Mouse (Mus musculus) gastrocnemius, adult 2 months (tissue): ENCODE data around the gene Rnf217. TPM values are rescaled to one million over a fixed set of nuclear protein-coding genes. Genes with fewer than 3 reads are reported as not detected.

Experiments used
- DNase-seq: peaks from one replicate; pipeline ENCODE4 v3.0.0; 2022
- H3K27ac ChIP-seq: fragments of 200-600 bp; 2 replicates; pipeline ENCODE4 v1.8.1; 2022; ENCODE audit warnings: mild to moderate bottlenecking
- H3K4me3 ChIP-seq: fragments of 200-600 bp; 2 replicates; pipeline ENCODE4 v1.8.1; 2022; ENCODE audit warnings: mild to moderate bottlenecking, moderate library complexity
- CTCF ChIP-seq: fragments of 200-600 bp; IDR thresholded peaks from 2 replicates; pipeline ENCODE4 v1.8.1; 2022; ENCODE audit warnings: antibody characterized with exemption, mild to moderate bottlenecking, moderate library complexity
- intact Hi-C: fragments of 180-260 bp; cut with DNase I; formaldehyde crosslinking; loops from one replicate; pipeline ENCODE4 v1.15.1; 2025
- total RNA-seq, 2 experiments: library from RNA; stranded (reverse); gene quantifications; 2 replicates each; pipeline ENCODE4 v1.2.3; 2021

Gene Rnf217
- total RNA-seq, 2 experiments from 2014 or later = 6.8 to 8.5 TPM

DNA sequence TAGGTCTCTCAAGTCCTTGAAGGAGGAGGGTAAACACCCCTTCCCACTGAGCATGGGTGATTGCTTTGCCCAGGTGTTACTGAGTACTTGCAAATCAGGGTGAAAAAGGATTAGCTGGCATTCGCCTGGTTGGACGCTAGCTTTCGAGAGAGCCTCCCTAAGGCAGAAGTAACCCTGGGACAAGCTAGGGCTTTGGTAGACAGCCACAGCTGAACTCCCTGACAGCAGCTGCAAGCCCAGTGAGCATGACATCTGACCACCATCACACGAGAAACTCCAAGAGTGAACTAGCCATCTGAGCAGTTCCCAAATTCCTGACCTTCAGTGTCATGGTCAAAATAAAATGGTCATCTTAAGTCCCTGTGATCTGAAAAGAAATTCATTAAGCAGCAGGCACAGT lies 12.2 kb downstream of the Rnf217 start:
- H3K4me3 ChIP-seq = peak overlapping the region; percentile 24; the same call in 1 of the 2 replicates
- DNase-seq = peak; percentile 73
- peak overlapping the region; percentile 81 for H3K27ac ChIP-seq
- no peak for TF ChIP-seq CTCF
- intact Hi-C loops = no loop called here

DNA sequence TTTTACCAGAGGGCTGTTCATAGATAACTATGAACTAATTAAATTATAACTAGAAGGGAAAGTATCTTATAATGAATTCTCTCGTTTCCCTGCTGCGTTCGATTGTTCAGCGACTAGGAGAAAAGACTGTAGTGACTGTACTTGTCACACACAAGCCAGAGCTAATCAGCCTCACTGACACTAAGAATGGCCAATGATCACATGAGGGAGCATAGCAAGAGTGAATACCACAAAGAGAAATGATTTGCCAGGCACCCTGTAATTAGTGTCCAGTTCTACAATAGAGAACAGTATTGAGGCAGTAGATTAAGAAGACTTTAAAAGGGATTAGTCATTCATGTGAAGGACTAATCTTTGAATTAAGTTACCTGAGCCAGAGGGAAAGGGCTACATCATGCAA lies 13.7 kb downstream of the Rnf217 start:
- no peak for DNase-seq
- intact Hi-C loops = no loop called here
- no peak for TF ChIP-seq CTCF
- Histone ChIP-seq H3K27ac (no peak overlapping the region), H3K4me3 (no peak overlapping the region)

DNA sequence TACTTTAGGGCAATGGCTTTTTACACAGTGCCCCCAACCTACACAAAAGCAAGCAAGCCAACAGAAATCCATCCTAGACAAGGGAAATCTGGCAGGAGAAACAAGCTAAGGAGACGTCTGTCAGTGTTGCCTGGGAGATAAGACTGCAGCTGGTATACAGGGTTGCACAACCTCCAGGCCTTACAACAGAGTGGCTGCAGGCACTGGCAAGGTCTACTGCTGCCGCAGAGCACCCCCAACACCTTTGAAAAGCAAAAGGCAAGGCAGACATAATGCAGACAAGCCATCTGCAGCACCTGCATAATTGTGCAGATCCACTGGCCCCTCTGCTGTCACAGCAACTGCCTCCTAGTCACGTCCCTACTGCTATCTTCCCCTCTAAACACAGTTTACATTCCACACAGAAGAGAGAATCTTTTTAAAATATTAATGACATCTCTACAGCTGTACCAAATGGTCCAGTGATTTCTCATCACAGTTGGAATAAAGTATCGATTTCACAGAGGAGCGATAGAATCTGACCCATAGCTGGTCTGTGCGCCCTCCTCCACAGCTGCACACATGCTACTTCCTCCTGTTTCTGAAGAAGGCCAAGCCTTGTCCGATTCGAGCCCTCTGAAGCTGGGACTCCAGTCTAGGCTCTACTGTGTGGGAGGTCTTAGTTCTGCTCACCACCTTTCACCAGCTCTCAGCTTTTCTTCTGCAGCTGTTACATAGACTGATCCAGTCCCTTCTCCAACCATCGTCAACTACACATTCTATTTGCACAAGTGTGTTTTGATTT lies 16.1 kb downstream of the Rnf217 start:
- peak; percentile 54 for DNase-seq
- intact Hi-C loops = no loop called here
- TF ChIP-seq CTCF = no peak
- Histone ChIP-seq H3K27ac (peak overlapping the region; percentile 46), H3K4me3 (peak overlapping the region; percentile 15)

DNA sequence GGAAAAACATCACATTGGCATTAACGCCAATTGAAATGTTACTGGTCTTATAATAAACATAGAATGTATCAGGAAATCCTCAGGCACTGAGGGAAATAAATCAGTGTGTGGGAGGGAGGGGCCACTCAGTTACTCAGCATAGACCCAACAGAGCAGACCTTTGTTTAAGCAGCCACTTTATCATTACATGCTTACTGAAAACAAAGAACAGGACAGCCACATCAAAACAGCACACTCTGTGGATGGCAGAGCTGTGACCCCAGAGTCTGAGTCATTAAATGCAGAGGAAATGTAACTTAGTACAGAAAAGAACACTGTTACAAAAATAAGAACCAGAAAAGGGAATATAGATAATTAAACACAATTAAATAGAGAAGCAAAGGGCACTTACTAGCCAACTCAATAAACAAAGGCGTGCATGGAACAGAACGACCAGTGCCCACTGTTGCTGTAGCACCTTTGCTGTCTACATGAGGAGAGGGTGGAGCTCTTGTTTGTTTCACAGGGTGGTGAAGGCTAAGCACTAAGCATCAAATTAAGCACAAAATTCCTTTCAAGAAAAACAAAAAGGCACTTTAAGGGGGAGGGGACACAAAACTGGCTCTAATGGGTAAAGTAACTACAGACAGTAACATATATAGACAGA lies 16.8 kb downstream of the Rnf217 start:
- intact Hi-C loops = no loop called here

DNA sequence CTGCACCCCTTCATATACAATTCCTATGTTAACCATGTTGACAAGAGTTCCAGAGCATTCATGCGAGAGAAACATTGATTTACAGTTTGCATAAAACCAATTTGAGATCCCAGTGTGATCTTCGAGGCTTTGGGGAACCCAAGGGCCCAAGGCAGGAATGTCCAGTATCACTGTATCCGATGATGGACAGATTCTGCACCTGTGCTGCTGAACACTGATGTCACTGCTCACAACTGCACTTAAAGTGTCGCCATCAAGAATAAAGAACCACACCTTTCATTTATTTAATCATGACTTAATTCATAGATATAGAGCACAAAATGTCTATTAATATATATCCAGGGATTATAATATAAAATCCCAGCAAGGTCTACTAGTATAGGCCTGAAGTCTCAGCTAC lies 28.3 kb downstream of the Rnf217 start:
- intact Hi-C loops = no loop called here
- no peak for DNase-seq
- H3K4me3 ChIP-seq = no peak overlapping the region
- H3K27ac ChIP-seq = no peak overlapping the region
- no peak for TF ChIP-seq CTCF

More for the DNA sequence above, 16.8 kb downstream of the Rnf217 start:
- no peak for DNase-seq
- Histone ChIP-seq H3K27ac (peak overlapping the region; percentile 46), H3K4me3 (no peak overlapping the region)
- TF ChIP-seq CTCF = no peak

DNA sequence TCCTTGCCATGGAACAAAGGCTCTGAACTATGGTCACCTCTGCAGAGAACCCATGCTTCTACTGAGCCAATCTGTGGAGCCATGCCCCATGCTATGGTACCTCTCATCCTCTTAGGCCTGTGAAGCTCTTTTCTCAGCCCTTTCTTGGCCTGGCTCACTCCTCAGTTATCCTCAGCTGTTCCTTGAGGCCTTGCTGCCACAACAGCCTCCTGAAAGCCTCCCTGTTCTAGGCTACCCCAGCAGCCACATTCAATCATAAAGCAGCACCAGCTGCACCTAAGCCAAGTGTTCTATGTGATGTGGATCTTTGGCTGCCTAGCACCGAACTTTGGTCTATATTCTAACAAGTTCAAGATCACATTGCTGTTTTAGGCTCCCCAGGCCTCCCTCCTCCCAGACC lies 28.9 kb downstream of the Rnf217 start:
- H3K4me3 ChIP-seq = no peak overlapping the region
- no peak overlapping the region for H3K27ac ChIP-seq
- no peak for DNase-seq
- intact Hi-C loops = no loop called here
- no peak for TF ChIP-seq CTCF

DNA sequence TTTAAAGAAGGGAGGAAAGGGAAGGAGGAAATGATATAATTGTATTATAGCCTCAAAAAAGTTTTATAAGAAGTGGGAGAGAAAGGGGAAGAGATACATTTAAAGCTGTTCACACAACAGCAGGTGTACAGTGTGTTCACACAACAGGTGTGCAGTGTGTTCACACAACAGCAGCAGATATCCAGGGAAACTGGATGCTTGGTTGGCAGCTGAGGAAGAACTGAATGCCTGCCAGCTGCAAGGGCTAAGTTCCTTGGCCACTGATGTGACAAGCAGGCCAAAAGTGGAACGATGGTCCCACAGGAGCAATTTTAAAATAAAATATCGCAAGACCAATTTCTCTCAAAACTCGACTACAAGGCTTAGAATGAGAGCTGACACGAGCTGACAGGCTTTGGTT lies 35.7 kb downstream of the Rnf217 start:
- intact Hi-C loops = no loop called here
- TF ChIP-seq CTCF = no peak
- Histone ChIP-seq H3K27ac (no peak overlapping the region), H3K4me3 (no peak overlapping the region)
- DNase-seq = peak; percentile 51

DNA sequence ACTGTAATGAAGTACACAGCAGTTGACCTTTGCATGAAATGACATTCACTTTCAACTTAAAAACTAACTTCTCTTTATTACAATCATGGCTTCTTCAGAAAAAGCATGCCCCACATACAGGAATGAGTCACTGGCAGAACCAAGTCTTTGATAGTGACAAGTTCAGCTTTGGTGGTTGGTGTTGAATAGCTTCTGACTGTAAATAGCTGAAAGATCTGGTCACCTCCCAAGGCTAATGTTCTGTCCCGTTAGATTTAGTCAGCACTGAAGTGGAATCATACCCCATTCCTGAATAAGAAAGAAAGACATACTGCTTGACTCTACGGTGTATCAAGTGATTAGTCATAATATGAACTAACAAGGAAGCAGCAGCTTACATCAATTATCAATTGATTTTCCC lies 51.7 kb downstream of the Rnf217 start:
- H3K4me3 ChIP-seq = no peak overlapping the region
- TF ChIP-seq CTCF = no peak
- H3K27ac ChIP-seq = no peak overlapping the region
- no peak for DNase-seq
- intact Hi-C loops = no loop called here

DNA sequence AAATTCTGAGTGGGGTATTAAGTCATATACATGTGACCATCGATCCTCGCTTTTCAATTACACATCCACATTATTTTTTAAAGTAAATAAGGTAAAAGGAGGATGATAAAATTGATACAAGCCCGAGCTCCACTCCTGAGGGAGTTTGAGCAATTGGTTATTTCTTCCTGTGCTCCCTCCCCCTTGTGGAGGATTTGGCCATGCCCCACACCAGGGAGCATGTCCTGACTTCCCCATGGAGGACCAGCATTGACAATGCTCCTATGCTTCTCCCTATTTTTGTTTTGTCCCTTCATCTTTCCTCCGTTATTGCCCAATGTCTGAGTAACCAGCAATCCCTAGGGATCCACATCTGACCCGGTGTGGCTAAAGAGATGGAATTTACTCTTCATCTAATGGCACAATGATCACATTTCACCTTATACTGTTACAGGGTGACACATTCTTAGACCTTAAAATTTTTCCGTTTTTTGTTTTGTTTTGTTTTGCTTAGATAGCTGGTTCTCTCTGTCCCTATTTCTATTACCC lies 53.5 kb downstream of the Rnf217 start:
- no peak for TF ChIP-seq CTCF
- intact Hi-C loops = no loop called here
- DNase-seq = no peak

DNA sequence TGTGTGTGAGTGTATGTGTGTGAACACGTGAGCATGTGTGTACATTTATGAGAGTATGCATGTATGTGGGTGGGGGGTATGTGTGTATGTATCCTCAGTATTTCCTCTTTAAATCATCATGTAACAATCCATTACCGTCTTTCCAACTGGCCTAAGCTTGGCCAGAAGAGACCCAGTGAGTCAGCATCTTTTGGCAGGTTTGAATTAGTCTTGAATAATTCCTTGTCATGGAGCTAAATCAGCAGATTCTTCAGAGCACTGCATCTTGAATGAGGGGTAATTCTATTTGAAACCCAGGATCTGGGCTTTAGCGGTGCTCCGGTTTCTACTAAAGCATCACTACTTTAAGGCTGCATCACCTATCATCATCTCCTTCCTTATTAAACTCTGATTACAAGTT lies 55.7 kb downstream of the Rnf217 start:
- Histone ChIP-seq H3K27ac (no peak overlapping the region), H3K4me3 (no peak overlapping the region)
- TF ChIP-seq CTCF = no peak
- intact Hi-C loops = no loop called here
- no peak for DNase-seq

More for the DNA sequence above, 53.5 kb downstream of the Rnf217 start:
- Histone ChIP-seq H3K4me3 (no peak overlapping the region), H3K27ac (no peak overlapping the region)

DNA sequence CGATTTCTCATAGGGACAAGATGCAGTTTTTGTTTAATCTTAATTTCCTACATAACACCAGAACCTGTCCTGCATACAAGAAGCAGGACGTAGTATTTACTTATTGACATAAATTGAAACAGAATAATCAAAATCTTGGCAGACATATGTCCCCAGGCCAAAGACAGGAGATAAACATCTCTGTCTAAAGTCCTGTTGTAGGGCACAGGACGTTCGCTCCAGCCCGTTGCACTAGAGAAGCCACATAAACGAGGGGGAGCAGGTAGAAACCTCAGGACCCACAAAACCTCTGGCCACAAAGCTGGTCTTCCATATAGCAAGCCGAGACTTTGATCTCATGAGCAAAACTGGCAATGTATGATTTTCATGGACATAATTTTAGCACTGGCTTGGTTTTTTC lies 57.1 kb downstream of the Rnf217 start:
- intact Hi-C loops = no loop called here
- TF ChIP-seq CTCF = no peak
- DNase-seq = no peak
- no peak overlapping the region for H3K27ac ChIP-seq
- H3K4me3 ChIP-seq = no peak overlapping the region

DNA sequence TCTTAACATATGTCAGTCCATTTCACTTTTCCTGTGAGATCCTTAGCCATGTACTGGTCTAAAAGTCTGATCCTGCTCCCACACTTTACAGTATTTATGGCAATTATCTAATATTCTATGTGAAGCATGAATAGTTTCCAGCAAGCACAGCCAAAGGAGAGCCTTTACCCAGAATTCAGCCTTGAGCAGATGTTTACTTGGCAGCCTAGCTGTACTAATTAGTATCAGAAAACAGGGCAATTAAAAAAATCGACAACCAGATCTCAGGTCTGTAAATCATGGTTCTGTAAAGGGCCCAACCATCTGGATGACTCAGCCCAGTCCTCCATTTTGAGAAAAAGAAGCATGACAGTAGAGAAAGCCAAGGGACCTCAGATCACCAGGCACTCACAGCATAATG lies 57.6 kb downstream of the Rnf217 start:
- TF ChIP-seq CTCF = no peak
- DNase-seq = no peak
- intact Hi-C loops = no loop called here
- no peak overlapping the region for H3K27ac ChIP-seq
- H3K4me3 ChIP-seq = no peak overlapping the region

DNA sequence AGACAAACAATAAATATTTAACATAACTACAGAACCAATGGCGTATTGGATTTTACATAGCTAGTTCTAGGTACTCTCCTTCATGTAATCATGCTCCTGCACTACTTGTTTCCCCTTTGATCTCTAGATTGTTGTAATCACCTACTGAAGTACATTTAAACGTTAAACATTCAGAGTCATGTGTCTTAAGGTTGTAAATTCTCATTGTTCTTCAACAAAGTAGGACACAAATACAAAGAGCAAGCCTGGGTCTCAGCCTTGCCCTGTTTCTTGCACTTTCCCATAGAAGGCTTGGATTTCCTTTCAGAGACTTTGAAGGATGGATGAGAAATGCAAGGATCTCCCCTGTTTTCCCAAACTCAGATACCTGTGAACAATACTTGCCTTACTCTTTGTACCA lies 61.8 kb downstream of the Rnf217 start:
- no peak overlapping the region for H3K4me3 ChIP-seq
- TF ChIP-seq CTCF = no peak
- DNase-seq = no peak
- H3K27ac ChIP-seq = no peak overlapping the region
- intact Hi-C loops = no loop called here
